Mouse (Mus musculus): ENCODE data around the gene Myl6.
A peak's percentile ranks its signal among the peaks of the same experiment; 100 is the strongest.

Myl6 gene

DNA sequence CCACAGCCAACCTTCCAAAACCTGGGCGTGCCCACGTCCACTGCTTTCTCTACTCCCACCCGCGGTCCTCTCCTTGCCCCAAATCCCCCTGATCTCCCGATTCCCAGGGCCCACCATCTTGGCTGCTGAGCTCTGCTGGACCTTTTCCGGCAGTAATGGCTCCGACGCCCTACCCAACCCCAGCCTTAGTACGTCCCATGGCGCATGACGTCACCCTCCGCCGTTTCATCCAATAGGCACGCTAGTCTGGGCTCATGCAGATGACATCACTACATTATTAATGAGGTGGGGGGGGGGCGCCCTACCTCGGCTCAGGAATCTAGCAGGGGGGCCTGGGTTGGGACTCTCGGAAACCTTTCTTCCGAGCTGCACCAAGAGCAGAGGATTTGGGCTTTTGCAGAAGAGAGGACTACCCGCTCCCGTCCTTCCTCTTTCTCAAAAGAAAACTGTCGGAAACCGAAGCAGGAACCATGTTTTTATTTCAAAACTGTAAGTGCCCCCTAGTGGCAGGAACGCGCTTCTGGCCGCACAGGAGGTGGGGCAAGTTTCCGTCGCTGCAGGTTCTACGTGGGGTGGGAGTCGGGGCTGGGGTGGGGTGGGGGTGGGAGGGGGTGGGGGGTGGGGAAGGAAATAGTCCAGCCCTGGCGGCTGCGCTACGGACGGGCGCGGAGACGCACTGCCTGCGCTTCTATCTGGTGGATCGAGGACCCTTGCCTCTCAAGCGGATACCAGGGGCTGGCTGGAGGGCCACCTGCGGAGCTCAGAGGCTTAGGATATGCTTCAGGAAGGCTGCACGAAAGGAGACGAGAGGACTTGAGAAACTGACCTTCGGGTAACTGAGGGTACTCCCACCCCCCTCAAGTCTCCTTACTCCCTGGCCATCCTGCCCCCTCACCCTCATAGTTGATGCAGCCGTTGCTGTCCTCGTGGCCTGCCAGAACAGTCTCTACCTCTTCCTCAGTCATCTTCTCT, at the start of gene Myl6:
TSS of gene Myl6 (minus strand) at position 451 of the 972 bp plus-strand sequence.
- peak; percentile 95 to 98 for DNase-seq

DNA sequence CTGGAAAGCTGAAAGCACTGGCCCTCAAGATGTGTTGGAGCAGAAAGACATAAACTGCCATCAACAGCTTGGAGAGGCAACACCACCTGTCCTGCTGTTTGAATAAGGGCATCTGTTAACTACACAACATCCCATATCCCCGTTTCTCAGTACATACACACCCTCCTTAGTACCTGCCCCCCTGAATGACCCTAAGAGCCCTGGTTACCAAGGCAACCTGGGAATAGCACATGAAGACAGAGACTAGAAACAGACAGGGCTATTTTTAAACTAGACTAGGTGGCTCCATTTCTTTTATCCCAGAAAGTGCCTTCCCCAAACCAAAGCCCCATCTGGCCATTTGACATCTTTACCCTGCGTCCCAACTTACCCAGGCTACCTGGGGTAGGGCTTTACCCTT, 49.2 kb upstream of the Myl6 start:
- DNase-seq: no peak

GRCm38 (mm10) chr10:128538340-128538870, 44.5 kb upstream of the Myl6 start:
- DNase-seq: no peak

DNA sequence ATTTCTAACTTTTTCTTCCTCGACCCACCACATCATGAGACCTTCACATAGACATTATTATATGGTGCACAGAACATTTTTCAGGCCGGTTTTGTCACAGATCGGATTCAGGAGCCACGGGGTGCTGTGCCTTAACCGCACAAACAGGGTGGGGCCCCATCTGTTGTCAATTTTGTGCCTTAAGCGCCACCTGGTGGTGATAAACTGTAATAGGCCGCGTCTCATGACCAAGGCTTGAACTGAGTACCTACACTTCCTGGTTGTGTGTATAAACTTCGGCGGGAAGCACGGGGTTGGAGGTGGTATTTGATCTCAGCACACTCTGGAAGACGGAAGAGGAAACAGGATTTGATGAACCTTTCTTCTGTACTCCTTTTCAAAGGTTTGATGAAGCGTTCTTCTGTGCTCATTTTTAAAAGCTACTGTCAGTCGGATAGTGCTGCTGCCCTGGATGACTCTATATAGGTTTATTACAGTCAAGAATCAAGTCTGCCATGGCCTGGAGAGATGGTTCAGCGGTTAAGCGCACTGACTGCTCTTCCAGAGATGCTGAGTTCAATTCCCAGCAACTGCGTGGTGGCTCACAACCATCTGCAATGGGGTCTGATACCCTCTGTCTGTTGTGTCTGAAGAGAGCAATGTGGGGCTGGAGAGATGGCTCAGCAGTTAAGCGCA, 42.5 kb upstream of the Myl6 start:
- DNase-seq: peak; percentile 85 to 92

DNA sequence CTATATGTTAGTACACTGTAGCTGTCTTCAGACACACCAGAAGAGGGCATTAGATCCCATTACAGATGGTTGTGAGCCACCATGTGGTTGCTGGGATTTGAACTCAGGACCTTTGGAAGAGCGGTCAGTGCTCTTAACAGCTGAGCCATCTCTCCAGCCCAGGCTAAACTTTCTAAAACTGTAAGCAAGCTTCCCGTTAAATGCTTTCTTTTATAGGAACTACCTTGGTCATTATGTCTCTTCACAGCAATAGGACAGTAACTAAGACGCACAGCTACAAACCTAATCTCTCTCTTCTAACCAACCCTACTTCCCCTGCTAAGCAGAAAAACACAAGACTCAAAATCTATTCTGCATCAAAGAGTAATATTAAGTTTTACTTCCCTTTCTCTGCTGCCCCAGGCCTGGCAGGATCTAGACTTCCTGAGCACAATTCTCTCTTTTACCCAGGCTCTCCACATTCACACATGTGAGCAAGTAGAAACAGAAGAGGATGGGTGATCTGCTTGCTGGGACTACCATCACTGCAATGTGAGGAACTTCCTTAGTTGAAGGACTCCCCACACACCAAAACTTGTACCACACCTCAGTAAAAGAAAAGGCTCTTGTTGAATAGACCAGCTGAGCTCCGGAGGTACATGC, 41.8 kb upstream of the Myl6 start:
- no peak for DNase-seq

- no peak for DNase-seq
Measured at GRCm38 (mm10) chr10:128535206-128535605, 41.3 kb upstream of the Myl6 start.

GRCm38 (mm10) chr10:128526366-128527356, 32.7 kb upstream of the Myl6 start:
- no peak for DNase-seq

- peak; percentile 87 to 94 for DNase-seq
Measured at GRCm38 (mm10) chr10:128525671-128526308, 31.8 kb upstream of the Myl6 start, which contains the start of gene Esyt1. Esyt1 (minus strand) TSS chr10:128525871.

DNA sequence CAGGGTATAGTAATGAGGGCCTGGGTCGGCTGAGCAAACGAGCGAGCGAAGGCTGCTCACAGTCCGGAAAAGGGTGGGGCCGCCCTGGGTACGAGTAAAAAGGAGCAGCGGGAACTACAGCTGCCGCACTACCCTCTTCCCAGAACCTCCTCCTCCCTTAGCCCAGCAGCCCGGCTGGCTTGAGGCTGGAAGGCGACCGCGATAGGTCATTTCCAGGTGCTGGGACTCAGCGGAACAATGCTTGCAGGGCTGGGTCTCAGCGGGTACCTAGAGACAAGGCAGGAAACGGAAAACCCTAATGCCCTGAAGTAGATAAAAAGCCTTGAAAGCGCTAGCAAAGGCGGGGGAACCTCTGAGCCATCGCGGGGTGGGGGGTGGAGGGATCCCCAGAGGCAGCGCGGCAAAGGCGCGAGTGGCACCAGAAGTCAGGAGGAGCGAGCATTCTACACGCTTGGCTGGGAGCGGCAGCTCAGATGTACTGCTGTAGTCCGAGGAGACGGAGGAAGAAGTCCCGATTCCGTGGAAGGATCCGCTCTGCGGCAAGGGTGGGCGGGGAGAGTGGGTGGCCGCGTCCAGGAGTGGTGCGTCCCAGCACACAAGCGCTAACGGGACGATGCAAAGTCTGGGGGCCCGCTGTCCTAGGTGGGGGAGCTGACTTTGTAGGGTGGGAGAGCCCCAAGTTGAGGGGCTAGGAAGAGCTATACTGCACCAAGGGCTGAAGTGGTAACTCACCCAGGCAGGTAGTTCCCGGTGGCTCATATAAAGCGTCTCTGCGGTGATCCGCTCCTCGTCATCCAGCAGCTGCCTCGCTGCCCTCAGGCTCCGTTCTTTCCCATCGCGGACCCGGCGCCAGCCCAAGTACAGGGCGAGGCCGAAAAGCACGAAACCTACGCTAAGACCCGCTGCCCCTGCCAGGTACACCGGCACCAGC, 31.1 kb upstream of the Myl6 start:
- DNase-seq: peak; percentile 50 to 65

- no peak for DNase-seq
Measured at GRCm38 (mm10) chr10:128524111-128524731, 30.3 kb upstream of the Myl6 start.

DNA sequence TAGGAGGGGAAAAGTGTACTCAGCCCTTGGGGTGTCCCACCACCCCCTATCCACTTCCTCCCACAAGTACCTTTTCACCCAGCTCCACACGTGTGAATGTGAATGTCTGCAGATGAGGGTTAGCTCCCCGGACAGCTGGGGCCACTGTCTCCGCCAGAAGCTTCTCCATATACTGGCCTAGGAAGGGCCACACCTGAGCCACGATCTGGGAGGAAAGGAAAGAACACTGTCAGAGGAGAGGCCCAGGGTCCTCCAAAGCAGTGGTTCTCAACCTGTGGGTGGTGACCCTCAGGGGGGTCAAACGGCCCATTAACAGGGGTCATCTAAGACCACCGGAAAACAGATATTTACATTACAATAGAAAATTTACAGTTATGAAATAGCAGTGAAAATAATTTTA, 28.4 kb upstream of the Myl6 start:
- DNase-seq: no peak

GRCm38 (mm10) chr10:128520591-128520990, 26.6 kb upstream of the Myl6 start:
- DNase-seq: no peak

DNA sequence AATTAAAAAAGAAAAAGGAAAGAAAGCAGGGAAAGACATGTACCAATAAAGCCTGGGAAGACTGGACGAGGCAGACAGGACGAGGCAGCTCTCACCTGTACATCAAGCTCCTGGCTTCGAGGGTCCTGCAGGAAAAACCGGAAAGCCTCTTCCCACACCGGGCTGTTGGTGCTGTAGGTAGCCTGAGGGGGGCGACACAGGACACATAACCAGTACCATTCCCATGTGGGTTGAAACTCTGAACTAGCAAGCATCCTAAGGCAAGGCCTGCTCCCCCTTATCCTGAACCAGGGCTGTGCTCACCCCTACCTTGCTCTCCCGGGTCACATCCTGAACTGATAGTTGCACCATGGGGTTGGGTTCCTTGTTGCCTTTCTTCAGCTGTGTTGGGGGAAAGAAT, 24.9 kb upstream of the Myl6 start:
- peak in 1 of 2 experiments; percentile 40 for DNase-seq

DNA sequence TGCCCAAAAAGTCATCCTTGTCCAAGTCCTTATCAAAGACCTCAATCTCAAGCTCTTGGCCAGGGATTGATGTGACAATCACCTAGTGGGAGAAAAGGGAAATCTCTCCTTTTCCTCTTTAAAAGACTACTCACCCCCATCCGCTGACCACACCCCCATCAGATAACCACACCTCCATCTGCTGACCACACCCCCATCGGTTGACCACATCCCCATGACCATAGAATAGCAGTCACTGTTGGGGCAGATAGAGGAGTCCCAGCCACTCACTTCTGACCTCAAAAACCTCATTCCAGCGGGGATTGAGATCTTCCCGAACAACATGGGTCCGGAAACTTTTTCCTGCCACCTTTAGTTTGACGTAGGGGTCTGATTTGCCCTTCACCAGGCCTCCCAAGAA, 22.7 kb upstream of the Myl6 start:
- no peak for DNase-seq

- no peak for DNase-seq
Measured at GRCm38 (mm10) chr10:128516029-128516428, 22.1 kb upstream of the Myl6 start.

DNA sequence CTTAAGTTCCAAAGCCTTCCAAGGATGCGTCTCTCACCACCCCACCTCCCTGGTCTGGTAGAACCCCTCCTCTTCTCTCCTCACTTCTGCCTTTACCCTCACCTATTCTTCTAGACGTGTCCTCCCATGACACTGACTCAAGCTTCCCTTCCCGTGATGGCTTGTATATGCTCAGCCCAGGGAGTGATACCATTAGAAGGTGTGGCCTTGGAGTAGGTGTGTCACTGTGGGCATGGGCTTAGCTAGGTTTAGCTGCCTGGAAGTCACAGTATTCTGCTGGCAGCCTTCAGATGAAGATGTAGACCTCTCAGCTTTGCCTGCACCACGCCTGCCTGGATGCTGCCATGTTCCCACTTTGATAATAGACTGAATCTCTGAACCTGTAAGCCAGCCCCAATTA, 21.1 kb upstream of the Myl6 start:
- DNase-seq: no peak

DNA sequence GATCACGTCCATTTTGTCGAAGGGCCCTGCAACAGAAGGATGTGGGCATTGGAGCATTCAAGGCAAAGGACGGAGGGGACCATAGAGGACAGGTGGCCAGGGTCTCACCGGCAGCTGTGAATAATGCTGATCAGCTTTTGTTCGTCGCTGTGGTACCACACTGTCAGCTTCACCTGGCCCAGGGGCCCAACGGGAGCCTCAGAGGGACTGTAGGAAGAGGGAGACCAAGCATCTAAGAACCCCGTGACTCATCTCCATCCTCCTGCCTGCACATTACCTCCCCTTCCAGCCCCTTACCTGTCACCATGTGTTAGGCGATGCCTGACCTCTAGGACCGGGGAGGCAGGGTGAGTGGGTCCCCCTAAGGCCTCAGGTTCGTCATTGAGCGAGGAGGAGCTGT, 17.8 kb upstream of the Myl6 start:
- DNase-seq: no peak

- DNase-seq: no peak
Measured at GRCm38 (mm10) chr10:128511189-128511588, 17.2 kb upstream of the Myl6 start.

DNA sequence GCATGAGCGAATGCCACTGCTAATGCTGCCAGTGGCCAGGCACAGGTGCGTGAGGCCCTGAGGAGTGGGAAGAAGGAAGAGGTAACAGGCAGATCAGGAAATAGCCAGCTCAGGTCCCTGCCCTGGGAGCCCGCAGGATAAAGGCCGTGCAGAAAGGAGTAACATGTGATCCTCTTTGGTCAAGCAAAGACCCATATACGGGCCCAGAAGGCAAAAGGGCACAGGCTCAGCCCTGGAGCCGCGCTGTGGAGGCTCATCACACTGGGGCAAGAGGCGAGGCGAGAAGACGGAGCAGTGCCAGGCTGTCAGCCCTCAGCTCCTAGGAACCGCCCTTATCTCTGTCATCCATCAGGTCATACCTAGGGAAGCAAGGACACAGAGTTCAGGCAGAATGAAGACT, 16.4 kb upstream of the Myl6 start:
- DNase-seq: no peak

DNA sequence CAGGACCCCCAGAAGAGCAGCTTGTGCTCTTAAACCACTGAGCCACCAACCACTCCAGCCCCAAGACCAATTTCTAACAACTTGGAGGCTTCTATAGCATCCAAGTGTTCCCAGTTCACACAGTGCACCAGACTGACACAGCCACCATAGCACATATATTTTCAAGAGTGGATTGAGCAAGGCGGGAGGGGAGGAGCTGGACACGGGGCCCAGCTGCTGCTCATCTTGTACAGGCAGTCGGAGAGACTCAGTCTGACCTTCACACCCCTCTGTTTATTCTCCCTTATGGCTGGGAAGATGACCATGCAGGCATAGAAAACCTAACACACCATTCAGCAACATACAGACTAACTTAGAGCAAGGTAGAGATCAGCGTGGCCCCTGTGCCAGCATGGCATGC, 15.9 kb upstream of the Myl6 start:
- no peak for DNase-seq

Data from thymus, adult 18-20 months (tissue).